Mouse (Mus musculus): Measurements from ENCODE around the gene D930007J09Rik.

DNA sequence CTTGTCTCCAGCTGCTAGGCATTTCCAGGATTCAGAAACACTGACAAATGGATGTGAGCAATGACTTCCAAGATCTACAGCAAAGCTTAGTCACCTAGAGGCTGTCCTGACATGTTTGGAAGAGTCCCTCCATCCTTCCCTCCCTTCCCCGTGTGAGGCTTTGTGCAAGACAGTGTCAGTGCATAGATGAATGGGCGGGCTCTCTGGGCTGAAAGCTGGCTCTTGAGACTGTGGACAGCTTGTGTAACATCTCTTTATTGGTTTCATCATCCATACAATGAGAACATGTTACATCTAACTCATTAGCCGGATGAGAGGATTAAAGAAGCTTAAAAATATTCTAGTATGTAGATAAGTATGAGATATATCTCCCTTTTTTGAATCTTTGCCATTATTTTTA is 30.1 kb upstream of the D930007J09Rik start:
- TF ChIP-seq CTCF (IDR thresholded peaks at IDR 0.05; ENCODE audit: control insufficient read depth, insufficient read depth, low read length) (no peak), POLR2A (IDR thresholded peaks at IDR 0.05; ENCODE audit: borderline replicate concordance, control insufficient read depth, low read depth, low read length) (no peak)

All from bone marrow, adult 2 months (tissue).